Mouse (Mus musculus) ES-E14 (cell line): ENCODE measurements at regions not wholly inside any gene's neighbourhood (a gene's known extent, or its start where the extent isn't known, plus 50 kb on each side); places are given as distances from the start of the nearest gene placed in this dataset.

Experiments
- CHD2 ChIP-seq: IDR thresholded peaks from 2 replicates; pipeline ENCODE4 v1.6.1; 2014; ENCODE audit warnings: mild to moderate bottlenecking, low read depth, low read length, inconsistent platforms
- HCFC1 ChIP-seq: IDR thresholded peaks from 2 replicates; pipeline ENCODE4 v1.6.1; 2012; ENCODE audit warnings: low read length, inconsistent platforms, borderline replicate concordance; ENCODE audit not compliant: insufficient read depth

DNA sequence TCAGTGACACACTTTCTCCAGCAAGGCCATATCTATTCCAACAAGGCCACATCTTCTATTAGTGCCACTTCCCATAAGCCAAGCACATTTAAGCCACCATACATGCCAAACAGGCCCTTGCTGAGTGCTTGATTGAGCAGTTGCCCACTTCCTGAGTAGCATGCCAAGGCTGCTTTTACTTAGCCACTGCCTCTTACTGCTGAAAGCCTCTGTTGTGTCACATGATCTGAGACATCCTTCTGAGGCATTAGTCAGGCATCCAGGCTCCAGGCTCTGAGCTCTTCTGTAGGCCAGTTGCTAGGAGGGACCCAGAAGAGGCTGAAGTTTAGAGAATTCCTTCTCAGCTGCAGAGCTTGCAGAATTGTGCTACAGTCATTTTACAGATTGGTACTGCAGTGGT, 165.8 kb upstream of the Inhba start:
- TF ChIP-seq CHD2 (no peak), HCFC1 (no peak)
